Mouse (Mus musculus): ENCODE data around the gene Wdr59. TPM values are rescaled to one million over a fixed set of nuclear protein-coding genes. Genes with fewer than 3 reads are reported as not detected.

Gene Wdr59
- total RNA-seq, 1 experiment from 2014 or later, result 15.0 TPM

DNA sequence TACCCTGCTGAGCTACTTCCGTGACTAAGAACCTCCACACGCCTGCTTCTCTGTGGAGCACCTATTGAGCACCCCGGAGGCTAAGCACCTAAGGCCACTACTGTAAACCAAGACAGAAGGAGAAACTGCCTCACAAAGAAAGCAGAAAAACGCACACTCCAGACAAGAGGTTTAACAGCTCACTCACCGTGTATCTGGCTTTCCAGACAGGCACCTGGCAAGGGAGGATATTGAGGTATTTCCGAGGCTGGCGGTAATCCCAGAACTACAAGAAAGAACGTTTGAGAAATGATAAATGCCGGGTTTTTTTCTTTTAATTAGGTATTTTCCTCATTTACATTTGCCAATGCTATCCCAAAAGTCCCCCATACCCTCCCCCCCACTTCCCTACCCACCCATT is 29.4 kb downstream of the Wdr59 start:
- DNase-seq, result no peak

- no peak for DNase-seq
Measured at GRCm38 (mm10) chr8:111491191-111491590, 30.7 kb downstream of the Wdr59 start.

GRCm38 (mm10) chr8:111490034-111490591 is 31.8 kb downstream of the Wdr59 start:
- no peak for DNase-seq

GRCm38 (mm10) chr8:111480691-111481090 is 41.2 kb downstream of the Wdr59 start:
- no peak for DNase-seq

DNA sequence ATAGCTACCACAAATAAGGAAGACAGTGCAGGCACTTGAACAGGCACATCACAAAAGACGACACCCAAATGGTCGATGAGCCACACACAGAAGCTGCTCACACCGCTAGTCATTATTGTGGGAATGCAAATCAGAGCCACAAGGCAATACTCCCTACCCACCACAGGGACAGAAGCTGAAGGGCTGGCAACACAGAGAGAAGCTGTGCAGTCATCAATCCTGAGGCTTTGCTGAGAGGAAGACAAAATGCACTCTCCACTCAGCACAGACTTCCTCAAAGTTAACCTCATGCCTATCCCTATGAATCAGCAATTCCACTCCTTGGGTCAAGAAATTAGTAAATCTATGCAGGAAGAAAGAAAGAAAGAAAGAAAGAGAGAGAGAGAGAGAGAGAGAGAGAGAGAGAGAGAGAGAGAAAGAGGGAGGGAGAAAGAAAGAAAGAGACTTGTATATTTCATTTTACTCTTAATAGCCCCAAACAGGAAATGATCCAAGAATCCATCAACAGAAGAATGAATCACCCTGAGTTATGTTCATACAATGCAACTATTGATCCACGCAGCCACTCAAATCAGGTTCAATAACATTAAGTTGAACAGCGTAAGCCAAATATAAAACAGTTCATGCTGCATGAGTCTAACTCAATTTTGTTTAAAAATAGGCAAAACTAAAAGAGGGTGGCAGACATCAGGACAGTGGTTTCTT is 44.0 kb downstream of the Wdr59 start:
- no peak for DNase-seq

- DNase-seq, result no peak
Measured at GRCm38 (mm10) chr8:111471526-111472081, 50.3 kb downstream of the Wdr59 start.

- no peak for DNase-seq
Measured at GRCm38 (mm10) chr8:111469013-111469412, 52.9 kb downstream of the Wdr59 start.

- no peak for DNase-seq
Measured at GRCm38 (mm10) chr8:111465341-111465740, 56.6 kb downstream of the Wdr59 start.

- peak; percentile 17 for DNase-seq
Measured at GRCm38 (mm10) chr8:111464526-111464925, 57.4 kb downstream of the Wdr59 start.

DNA sequence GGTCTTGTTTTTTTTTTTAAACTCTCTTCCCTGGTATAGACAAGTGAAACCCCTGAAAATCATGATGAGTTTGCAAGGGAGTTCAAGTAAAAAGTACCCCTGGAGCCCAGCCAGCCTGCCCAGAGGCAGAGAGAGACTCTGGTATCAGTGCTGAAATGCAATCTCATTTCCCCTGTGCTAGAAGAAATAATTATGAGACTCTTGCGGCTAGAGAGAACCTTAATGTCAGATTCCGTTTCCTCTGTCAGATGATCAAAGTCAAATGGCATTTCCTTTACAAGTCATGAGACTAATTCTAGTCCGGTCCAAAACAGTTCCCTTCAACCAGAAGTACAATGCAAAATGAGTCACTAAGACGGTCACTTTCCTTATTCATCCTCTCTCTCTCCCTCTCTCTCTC is 72.2 kb downstream of the Wdr59 start:
- DNase-seq, result peak; percentile 26

DNA sequence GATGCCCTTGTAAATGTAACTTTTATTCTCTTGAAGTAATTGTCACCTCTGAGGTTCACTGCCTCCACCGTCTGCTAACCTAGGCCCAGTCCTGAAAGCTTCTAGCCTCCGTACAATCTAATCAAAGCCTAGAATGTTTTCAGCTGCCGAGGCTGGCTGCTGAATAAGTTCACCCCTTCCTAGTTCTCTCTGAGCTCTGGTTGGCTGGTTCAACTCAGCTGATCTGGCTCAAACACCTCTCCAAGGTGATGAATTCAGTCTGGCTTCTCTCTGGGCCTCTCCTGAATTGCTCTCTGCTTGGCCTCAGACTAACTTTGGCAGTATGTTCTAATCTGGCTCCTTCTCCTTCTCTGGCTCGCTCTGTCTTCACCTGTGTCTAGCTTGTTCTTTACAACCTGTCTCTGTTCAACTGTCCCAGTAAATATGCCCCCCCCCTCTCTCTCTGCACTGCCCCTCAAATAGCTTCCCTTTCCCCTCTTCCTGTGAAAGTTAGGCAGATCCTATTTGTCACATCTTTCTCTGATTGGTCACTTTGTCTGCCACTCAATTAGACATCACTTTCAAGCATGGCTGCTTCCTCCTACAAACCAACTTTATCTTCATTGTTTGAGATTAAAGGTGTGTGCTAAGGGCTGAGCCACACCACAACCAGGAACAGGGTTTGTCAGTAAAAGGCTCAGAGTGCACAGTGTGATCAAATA is 75.8 kb downstream of the Wdr59 start:
- DNase-seq, result no peak

DNA sequence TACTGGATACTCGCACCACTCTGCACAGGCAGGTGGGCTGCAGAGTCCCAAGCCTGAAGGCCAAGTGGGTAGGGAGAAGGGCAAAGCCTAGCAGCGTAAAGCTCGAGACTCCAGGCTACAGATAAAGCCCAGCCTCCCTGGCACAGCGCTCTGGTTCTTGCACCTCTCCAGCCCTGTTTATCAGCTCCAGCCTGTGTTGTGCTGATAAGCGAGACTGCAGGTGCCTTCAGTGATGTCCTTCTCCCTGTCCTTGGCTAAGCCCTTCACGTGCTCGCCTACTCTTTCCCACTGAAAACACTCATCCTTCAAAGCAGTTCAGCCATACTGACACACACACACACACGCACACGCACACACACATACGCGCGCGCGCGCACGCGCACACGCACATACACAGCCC is 76.3 kb downstream of the Wdr59 start:
- no peak for DNase-seq

DNA sequence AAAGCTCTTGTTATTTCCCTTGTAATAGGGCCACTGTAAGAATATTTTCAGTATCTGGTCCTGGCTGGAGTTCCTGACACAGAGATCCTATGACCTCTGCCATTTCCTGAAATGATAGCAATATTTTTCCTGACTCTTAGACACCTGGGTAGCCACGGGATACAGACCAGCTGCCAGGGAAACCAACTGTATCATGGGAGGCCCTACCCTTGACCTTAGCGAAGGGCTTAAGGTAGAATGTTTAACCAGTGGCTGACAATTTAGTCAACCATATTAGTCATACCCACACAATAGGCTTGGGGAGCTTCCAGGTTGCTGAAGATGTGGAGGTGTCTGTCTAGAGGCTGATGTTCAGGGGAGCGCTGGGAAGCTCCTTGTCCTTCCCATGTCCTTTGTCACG is 77.6 kb downstream of the Wdr59 start:
- no peak for DNase-seq

DNA sequence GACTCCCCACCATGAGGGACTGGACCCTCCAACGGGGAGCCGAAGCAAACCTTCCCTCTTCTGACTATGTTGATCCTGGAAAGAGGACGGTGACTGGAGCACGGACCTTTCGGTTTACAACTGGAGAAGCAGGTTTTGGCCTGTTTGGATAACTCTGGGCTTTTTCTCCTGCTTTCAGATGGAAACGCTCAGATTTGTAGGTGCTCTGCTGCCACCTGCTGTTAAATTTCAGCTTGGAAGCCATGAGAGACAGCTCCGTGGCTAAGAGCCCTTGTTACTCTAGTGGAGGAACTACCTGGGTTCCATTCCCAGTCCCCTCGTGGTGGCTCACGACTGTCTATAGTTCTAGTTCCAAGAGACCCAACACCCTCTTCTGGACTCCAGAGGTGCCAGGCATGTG is 82.7 kb downstream of the Wdr59 start:
- DNase-seq, result peak; percentile 66

- DNase-seq, result no peak
Measured at GRCm38 (mm10) chr8:111435071-111435828, 86.6 kb downstream of the Wdr59 start.

DNA sequence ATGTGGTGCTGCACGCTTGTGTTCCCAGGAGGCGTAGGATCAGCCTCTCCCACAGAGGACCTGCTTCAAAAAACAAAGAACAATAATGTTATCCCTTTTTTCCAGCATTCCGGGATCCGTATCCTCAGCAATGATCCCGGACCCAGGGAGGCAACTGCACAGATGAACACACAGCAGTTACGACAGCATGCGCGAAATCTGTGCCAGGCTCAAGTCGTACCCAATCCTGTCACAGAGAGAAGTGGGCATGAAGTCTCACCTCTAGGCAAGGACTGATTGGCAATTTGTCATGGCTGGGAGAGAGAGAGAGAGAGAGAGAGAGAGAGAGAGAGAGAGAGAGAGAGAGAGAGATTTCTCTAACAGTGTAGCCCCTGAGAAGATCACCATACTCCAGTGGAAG is 97.2 kb downstream of the Wdr59 start:
- DNase-seq, result no peak

DNA sequence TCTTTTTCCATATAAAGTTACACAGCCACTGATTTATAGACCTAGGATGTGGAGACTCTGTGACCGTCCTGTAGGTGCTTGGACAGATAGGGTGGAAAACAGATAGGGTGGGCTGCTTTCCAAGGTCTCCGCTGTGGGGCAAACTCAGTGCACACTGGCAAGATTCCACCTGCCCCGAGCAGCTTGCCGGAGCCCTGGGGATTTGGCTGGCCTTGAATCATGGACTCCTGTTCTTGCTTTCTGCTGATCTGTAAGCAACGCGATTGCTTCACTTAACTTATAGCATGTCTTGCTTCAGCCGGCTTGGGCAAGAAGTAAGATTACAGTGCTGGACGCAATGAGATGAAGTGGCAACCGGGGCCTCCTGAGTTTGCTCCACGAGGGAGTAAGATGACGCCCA is 97.7 kb downstream of the Wdr59 start:
- peak; percentile 43 for DNase-seq

GRCm38 (mm10) chr8:111422614-111423013 is 99.3 kb downstream of the Wdr59 start:
- no peak for DNase-seq

- no peak for DNase-seq
Measured at GRCm38 (mm10) chr8:111419171-111419570, 102.7 kb downstream of the Wdr59 start.

DNA sequence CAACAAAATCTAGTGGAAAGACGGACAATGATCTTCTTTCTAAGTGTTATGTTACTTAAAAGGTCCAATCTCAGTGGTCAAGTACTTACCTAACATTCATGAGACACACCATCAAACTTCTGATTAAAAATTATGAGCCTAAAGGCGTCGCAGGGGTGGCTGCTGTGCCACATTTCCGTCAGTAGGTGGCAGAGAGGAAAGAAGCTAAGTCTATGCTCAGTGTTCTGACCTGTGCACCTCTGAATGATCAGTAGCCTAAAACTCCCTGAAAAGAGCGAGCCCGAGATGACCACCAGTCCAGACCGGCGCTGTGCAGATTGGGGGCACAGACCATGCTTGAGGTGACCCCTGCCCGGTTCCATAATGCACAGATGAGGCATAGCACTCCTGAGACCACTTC is 103.3 kb downstream of the Wdr59 start:
- DNase-seq, result no peak

GRCm38 (mm10) chr8:111417222-111417621 is 104.7 kb downstream of the Wdr59 start:
- DNase-seq, result no peak

DNA sequence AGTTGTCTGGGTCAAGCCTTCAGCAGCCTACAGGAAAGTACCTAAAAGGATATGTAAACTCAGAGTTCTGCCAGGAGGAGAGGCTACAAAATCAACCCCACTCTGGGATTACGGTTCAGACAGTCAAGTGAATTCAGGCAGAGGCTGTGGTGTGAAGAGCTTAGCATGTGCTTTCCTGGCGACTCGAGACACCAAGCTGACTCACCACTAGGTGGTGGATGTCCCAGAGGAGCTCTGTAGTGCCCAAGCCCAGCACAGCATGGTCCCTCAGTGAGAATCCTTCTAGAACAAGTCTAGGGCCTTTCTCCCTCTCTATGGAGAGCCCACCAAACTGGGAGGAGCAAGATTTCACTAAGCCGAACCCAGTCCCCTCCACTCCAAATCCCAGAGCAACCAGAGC is 118.5 kb downstream of the Wdr59 start:
- no peak for DNase-seq

Data from adrenal gland, postnatal 25 days (tissue).